Mouse (Mus musculus): ENCODE measurements around the gene Slco2a1. TPM values are rescaled to one million over a fixed set of nuclear protein-coding genes. Genes with fewer than 3 reads are reported as not detected.
"Not testable (repeated sequence)": the region's sequence is repeated elsewhere in the genome, so short reads cannot be mapped to it uniquely, and the experiment has no call there.

Gene Slco2a1
- total RNA-seq, 2 experiments from 2014 or later = 4.3 to 5.6 TPM

DNA sequence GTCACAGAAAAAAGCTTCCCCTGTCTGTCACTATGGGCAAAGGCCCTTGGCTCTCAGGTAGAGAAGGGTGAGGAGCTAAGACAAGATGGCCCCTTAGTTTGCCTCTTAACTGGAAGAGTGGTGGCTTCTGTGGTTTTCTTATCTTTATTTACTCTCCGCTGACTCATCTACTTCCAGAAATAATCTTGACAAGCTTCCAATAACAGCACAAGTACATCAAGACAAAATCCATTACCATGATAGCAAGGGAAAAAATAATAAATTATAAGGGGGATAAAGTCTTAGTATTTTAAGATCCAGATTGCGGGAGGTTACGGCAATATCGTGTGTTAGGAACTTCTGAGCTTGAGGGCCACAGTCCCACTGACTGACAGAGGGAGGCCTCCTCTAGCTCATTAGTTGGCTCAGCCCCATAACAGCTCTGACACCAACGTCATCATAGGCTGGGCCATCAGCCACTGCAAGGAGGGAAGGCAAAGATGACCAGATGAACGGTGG is 89.7 kb downstream of the Slco2a1 start:
- intact Hi-C loops (cut with DNase I) = loop anchor here (5.0 kb wide), 1 partner anchor 66 kb away; no protein-coding TSS in a partner anchor
- no peak for DNase-seq

DNA sequence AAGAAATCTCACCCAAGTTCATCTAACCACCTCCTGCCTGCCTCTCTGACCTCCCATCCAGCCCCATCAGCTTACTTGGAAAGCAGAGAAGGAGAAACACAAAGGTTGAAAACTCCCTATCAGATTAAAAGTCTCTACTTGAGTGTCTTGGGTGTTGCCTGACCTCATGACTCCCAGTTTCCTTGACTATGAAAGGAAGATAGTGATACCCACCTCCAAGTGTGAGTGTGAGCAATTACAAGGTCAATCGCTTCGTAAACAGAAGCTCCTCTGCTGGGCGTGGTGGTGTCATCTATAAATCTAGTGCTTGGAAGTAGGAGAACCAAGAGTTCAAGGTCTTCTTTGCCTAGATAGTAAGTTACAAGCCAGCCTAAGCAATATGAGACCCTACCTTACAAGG is 91.7 kb downstream of the Slco2a1 start:
- DNase-seq = no peak
- intact Hi-C loops (cut with DNase I) = no loop called here

DNA sequence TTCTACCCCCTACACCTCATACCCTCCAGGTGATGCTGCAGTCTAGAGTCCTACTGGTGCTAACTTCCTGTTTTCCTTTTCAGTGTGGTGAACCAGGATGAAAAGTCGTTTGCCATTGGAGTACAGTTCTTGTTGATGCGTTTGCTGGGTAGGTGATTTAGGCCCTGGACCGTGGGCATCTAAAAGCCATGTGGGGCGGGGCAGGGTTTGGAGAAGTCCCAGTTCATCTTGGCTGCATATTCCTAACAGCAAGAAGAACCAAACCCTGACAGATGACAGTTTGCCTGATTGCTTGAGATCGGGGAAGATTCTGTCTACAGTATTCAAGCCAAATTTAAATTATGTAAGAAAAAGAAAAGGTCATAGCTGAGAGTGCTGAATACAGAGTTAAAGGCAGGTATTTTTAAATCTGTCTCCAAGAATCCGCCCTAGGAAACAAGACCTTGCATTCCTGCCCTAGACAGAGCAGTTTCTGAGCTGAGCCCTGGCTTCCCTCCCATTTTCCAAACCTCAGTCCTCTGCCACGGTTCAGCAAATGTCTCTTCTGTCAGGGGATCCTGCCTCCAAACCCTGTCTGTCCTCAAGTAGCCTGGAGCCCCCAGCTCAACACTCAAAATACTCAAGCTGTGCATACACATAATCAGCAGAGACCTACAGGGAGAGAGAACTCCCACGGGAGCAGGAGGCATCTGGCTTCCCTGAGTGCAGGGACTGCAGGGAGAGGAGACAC is 93.9 kb downstream of the Slco2a1 start:
- DNase-seq = no peak

DNA sequence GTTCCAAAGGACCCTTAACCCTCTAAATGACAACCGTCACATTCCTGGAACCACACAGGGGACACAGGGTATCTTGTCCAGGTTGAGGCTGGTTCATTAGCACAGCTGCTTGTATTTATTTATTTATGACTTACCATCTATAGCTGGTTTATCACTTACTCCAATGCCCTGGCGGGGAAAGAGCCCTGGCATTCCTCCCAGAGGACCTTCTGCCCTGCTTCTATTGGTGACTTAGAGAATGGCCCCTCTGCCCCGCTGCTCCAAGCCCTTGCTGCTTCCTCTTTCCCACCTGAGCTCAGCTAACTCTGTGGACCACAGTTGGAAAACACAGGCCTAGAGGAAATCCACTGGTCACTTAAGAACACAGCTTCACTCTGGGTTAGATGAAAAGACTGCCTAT is 94.9 kb downstream of the Slco2a1 start:
- no peak for DNase-seq
- intact Hi-C loops (cut with DNase I) = no loop called here

More for the DNA sequence above, 93.9 kb downstream of the Slco2a1 start:
- intact Hi-C loops (cut with DNase I) = no loop called here

DNA sequence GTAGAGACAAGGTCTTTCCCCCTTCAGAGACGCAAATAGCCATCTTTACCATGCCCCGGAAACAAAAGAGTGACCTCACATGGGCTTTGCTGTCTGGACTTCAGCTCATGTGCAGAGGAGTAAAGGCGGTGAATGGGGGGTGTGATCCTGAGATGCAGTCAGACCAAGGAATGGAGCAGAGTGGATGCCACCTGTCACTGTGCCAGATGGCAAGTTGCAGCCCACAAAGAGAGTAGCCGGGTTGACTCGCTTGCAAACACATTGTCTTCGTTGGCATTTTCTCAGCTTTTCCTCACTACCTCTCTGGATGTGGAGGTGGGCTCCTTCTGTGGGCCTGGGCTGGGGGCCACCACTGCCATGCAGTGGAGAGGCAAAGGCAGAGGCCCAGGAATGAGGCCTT is 98.2 kb downstream of the Slco2a1 start:
- no peak for DNase-seq
- intact Hi-C loops (cut with DNase I) = no loop called here

DNA sequence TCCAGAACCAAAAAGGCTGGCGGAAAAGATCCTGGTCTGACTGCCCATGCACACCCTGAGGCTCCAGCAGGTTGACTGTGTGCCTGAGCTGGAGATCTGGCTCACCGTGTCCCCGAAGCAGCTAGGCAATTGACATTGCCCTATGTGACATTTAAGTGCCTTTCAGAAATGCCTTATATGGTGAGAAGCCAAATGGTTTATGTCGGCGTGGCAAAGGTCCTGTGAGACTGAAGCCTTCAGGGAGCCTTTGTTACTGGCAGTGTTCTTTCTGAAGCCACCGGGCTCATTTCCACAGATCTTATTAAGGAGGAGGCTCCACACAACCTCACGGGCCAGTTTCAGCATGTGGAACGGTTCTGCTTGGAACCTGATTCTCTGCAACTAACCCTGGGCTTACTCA is 98.8 kb downstream of the Slco2a1 start:
- intact Hi-C loops (cut with DNase I) = no loop called here
- no peak for DNase-seq

DNA sequence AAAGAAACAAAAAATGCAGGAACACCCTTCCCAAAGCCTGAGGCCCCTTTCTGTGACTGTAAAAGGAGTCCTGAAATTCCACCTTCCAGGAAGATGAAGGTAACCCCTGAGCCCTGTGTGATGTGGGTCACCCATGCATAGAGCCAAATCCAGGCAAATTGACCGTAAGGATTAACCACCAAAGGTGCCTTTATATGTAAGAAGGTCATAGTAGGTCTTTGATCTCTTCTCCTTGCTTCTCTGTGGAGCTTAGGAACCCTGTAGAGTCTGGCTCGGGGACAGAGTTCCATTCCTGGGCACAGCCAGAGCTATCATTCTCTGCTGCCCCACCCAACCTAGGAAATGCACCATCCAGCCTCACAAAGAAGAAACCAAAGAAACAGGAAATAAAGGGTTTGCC is 100.1 kb downstream of the Slco2a1 start:
- intact Hi-C loops (cut with DNase I) = no loop called here
- DNase-seq = no peak

DNA sequence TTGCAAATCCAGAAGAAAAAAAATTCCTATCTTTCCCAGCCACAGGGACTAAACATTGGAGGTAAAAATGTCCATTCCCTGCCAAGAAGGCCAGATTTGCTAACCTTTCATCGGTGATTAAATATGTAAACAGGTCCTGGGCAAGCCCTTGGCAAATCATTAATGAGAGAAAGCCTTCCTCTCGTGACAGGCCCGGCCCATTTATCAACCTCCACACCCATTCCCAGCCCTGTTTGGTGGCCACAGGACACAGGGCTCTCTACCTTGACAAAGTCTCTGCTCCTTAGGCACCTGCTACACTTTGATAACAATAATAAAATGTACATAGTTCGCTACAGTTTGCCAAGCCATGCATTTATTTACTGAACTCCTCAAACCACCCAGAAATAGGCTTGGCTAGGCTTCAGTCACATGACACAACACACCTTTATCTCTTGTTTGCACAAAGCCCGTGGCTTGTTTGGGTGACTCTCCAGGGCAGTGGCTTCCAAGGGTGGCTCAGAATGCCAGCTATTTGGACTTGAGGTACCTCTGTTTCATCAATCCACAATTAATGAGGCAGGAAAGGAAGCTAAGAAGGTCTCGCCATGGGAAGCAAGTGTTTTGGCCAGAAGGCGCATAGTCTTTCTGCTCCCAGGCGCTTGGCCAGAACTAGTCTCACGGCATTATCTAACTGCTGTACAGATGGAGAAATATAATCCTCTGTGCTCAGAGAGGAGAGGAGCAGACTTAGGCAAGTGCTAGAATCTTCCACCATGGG is 101.8 kb downstream of the Slco2a1 start:
- peak in 1 of 2 experiments; percentile 24 for DNase-seq
- intact Hi-C loops (cut with DNase I) = loop anchor here (5.0 kb wide), 2 partner anchors 82 to 173 kb away; no protein-coding TSS in a partner anchor

DNA sequence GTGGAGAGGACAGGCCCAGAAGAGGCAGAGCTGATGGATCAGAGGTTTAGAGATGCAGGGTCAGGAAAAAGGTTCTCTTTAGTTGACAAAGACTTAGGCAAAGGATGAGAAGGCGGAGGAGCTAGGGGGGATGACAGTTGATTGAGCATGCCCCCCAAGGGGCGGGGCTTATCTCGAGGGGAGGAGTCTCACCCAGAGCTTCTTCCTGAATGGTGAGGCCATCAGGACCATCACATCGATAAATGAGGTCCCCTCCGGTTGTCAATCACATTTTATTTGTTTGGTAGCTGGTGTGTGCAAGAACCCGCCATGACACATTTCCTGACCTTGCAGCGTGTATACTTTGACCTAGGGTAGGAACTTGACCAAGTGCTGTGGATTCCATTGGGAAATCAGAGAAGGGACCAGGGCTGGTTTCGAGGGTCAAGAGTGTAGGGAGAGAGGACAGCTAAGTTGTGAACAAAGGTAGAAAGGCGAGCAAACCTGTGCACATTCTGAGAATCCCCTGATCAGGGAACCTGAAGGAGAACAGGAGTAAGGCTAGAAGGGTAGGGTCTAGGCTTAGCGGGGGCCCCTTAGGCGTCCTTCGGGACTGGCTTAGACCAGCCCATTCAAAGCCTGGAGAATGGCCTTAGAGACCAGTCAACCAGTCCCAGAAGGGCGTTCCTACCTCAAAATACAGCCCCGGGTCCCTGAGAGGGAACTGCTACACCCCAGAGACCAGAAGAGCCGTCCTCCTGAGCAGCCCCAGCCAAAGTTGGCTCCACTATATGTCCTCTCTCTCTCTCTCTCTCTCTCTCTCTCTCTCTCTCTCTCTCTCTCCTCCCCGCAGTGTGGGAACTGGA is 102.7 kb downstream of the Slco2a1 start:
- intact Hi-C loops (cut with DNase I) = loop anchor here (5.0 kb wide), 2 partner anchors 81 to 174 kb away; no protein-coding TSS in a partner anchor
- no peak for DNase-seq

DNA sequence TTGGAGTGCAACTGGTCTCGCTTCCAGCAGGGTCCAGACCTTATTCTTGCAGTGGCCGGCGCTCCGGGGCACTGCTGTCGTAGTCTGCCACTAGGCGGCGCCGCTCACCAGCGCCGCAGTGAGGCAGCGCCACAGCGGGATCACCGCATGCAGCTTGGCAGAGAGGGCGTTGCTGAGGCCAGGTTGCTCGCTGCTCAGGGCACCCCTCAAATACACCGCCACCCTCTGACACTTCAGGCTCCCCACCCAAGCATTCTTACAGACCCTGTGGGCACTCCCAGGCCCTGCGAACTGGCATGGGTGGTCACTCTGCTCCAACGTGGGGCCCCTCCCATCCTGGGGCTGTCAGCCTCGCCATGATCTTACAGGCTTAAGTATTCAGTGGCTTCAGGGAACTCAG is 103.7 kb downstream of the Slco2a1 start:
- intact Hi-C loops (cut with DNase I) = loop anchor here (1.0 to 5.0 kb wide), 4 partner anchors 79 to 211 kb away; no protein-coding TSS in a partner anchor
- DNase-seq = peak; percentile 81 to 83

DNA sequence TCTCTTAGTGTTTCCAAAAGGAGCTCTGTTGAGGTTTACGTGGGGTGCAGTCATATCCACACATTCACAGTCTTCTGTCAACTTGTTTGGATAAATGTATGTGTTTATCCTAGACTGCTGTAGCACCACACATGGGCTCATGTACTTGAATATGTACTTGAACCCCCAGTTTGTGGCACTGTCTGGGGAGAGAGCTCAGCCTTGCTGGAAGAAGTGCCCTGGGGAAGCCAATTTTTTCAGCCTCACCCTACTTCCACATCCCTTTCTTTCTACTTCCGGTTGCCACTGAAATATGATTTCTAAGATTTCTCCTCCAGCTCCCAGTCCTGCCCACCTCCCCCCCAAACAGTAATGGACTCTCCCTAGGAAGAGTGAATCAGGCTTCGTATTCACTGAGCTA is 105.2 kb downstream of the Slco2a1 start:
- no peak for DNase-seq
- intact Hi-C loops (cut with DNase I) = loop anchor here (2.0 to 5.0 kb wide), 3 partner anchors 79 to 209 kb away; no protein-coding TSS in a partner anchor

DNA sequence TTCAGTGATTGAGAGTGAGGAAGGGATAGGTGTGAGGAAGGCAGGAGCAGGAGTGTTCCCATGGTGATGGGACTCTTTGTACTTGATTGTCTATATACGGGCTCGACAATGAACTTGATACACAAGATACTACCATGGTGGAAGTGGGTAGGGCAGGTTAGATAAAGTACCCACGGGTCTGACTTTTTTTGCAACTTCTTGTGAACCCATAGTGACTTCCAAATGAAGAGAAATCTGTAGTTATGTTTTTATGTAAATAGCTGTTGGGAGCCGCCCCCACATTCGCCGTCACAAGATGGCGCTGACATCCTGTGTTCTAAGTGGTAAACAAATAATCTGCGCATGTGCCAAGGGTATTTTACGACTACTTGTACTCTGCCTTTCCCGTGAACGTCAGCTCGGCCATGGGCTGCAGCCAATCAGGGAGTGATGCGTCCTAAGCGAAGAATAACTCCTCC is 119.9 kb downstream of the Slco2a1 start:
- DNase-seq; intact Hi-C loops (cut with DNase I): not testable (repeated sequence)

DNA sequence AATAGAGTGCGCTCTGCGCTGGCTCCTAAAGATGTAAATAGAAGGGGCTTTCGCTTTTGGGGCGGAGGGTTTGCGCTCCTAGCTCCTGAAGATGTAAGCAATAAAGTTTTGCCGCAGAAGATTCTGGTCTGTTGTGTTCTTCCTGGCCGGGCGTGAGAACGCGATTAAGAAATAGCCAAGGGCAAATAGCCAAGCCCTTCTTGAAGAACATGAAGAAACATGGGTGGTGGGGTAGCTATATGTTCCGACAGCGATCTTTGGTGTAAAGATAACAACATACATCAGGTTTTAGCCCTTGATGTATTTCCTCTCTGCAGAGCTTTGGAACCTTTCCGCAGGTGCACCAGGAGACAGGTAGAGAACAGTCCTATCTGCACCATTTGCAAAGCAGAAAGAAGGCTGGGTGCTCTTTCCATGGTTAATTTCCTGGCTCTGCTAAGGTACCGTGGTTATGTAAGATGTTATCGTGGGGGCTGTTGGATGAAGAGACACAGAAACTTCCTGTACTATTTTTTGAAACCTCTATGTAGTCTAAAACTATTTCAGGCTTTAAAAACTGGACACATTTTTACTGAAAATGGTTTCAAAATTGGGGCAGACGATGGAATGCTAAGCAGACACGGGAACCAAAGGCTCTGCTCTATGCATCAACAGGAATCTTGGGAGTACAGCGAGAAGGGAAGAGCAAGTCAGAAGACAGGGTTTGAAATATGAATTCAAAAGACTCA is 120.6 kb downstream of the Slco2a1 start:
- intact Hi-C loops (cut with DNase I) = no loop called here
- no peak for DNase-seq

DNA sequence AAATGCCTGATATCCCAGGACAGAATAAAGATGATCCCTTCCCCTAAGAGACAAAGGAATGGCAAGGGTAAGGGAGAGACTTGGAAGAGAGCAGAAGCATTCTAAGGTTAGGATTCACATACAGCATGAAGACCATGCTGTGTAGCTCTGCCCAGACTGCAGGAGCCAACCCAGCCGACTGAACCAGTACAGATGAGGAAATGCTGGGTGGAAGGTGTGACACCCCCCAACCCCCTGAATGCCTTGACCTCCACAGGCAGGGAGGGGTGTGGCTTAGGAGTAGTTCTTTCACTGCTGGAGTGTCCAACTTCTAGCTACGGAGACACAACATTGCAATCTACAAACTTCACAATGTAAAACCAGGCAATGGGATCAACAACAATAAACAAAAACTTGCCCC is 121.4 kb downstream of the Slco2a1 start:
- DNase-seq = no peak
- intact Hi-C loops (cut with DNase I) = no loop called here

DNA sequence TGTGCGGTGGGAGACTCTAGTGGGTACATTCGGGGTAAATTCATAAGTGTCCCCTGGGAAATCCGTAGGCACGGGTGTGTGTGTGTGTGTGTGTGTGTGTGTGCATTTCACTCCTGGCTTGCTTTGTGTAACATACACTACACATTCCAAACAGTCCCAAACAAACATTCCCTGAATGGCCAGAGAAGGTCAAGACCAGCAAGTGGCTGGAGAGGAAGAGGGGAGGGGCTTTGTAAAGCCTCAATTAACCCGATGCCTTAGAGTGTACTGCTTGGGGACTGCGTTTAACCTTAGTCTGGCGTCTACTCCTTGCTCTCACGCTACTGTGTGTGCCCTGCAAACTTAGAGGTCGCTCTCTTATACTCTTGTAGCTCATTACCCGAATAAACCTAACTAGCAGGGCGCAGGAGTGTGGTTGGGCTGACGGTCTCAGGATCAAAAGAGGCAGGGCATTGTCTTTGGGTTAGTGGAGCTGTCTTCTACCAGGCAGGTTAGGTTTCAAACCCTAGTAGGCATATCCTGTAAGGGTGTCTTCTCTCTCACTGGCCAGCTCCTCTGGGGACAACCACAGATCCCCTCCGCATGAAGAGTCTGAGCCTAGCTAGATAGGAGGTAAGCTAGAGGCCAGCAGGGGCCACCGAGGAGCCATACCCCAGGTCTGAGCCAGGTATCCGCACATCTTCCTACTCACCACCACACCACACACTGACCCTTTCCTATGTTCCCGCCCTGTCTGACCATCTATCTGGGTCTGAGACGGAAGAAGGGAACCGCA is 122.4 kb downstream of the Slco2a1 start:
- no peak for DNase-seq
- intact Hi-C loops (cut with DNase I) = no loop called here

DNA sequence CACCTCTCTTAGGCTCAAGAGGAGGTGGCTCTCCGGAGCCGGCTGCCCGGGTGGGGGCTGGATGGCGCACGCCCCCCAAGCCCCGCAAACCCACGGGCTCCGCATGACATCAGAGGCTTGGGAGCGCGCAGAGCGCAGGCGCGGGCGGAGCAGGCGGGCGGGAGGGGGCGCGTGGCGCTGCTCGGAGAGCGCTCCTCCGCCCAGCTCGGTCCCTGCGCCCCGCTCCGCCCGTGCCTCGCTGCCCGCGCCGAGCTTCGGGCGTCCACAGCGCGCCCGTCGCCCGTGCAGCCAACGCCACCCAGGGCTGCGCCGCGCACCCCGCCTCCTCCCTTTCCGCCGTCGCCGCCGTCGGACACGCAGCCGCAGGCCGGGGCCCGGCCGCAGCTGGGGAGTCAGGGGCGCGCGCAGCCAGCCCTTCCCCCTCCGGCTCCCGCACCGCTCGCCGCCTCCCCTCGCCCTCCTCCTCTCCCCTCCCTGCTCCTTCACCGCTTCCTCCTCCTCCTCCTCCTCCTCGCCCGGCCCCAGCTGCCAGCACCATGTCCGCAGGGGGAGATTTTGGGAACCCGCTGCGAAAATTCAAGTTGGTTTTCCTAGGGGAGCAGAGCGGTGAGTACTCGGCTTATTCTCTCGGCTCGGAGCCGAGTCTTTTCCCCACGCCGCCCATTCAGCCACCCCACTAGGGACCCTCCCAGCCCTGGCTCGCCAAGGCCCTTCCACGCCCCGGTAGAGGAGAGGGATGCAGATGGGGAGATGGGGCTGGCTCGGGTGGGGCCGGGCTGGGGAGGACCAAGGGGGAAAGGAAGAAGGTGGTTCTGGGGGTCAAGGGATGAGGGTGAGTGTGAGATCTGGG is 123.3 kb downstream of the Slco2a1 start, which contains the start of gene Rab6b:
TSS of gene Rab6b (plus strand) at position 167 of the 850 bp plus-strand sequence.
- DNase-seq = peak; percentile 33 to 36
- intact Hi-C loops (cut with DNase I) = no loop called here

DNA sequence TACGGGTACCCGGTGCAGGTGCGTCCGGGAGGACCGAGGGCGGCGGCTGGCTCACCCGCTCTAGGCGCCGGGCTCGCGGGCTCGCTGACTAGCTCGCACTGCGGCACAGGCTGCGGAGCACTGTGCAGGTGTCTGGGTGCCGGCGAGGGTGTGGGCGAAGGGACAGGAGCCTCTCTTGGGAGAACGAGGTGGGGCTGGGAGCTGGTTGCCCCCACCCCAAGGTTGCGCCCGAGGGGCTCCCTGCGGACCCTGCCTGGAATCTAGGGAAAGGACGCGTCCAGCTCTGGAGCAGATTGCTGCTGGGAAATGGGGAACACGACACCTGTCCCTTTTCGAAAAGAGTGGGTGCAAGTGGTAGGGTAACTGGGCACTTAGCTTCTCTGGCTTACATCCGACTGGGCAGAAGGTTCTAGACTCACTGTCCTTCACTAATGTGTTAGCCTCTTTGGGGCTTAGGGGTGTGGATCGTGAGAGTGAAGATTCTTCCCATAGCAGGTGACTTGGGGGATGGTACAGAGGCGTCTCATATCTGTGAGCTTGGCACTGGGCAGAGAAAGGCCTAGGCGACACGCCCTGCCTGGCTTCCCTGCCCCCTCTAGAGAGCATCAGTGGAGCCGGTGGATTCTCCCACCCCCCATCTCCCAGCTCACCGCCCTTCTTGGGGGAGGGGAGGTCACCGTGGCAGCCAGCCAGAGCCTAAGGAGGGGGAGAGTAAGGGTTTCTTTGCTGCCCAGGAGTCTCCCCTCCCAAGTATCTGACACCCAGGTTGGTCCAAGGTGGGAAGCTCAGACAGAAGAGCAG is 124.2 kb downstream of the Slco2a1 start:
- intact Hi-C loops (cut with DNase I) = no loop called here
- peak in 1 of 2 experiments; percentile 10 for DNase-seq
